Mouse (Mus musculus) stomach, postnatal 0 days (tissue): ENCODE results near the gene Snapc5.

Experiments
- CTCF ChIP-seq: IDR thresholded peaks from 2 replicates; pipeline ENCODE4 v1.5.1; 2016; ENCODE audit warnings: antibody characterized with exemption, low read depth, mild to moderate bottlenecking, moderate library complexity
- EP300 ChIP-seq: optimal IDR thresholded peaks from 2 replicates; pipeline ENCODE3; 2016; ENCODE audit warnings: antibody characterized with exemption

DNA sequence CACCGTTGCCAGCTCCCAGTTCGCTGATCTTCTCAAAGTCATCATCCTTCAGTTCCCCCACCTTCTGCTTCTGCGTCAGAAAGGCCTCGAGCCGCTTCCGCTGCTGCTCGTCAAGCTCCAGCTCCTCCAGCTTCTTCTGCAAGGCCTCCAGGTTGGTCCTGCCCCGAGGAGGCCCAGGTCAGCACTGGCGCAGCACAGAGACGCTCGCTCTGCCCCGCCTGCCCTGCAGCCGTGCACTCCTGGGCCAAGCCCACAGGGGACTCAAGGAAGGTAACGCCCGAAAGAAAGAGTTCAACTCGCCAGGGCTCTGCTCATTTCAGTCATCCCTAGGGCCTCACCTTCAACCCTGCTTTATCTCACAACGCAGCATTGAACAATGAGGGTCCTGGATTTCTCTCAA is 35.4 kb downstream of the Snapc5 start:
- TF ChIP-seq CTCF, result no peak
- no peak for TF ChIP-seq EP300
